Mouse (Mus musculus) heart, embryonic 12.5 days (tissue): ENCODE results near the gene Zfp658. TPM values are rescaled to one million over a fixed set of nuclear protein-coding genes. Genes with fewer than 3 reads are reported as not detected.

Experiments used
- polyA plus RNA-seq: library from polyadenylated mRNA; unstranded; fragments of >200 nt; fragmentation: Nextera tagmentation; extraction: Ambion mirVana; gene quantifications from 2 replicates; pipeline ENCODE4 v1.2.1, GENCODE M21; 2016

Zfp658 gene
- polyA plus RNA-seq, 1 experiment from 2014 or later: 1.5 TPM

Other genes starting within 250 kb of the Zfp658 start
- 10.6 and 11.3 TPM in 2 replicates for gene Zfp715, start 249.0 kb upstream of the Zfp658 start, polyA plus RNA-seq
- gene Siglecf, start 210.9 kb upstream of the Zfp658 start, polyA plus RNA-seq: 0.08 and 0.18 TPM in 2 replicates
- gene Siglecg, start 154.1 kb upstream of the Zfp658 start, polyA plus RNA-seq: not detected in 2 replicates
- 0.22 TPM in 1 of 2 replicates, not detected in the other for gene Lim2, start 134.6 kb upstream of the Zfp658 start, polyA plus RNA-seq
- 0.27 TPM in 1 of 2 replicates, not detected in the other for gene Nkg7, start 125.2 kb upstream of the Zfp658 start, polyA plus RNA-seq
- gene Cldnd2, start 121.5 kb upstream of the Zfp658 start, polyA plus RNA-seq: not detected in 2 replicates
- gene Etfb, start 118.2 kb upstream of the Zfp658 start, polyA plus RNA-seq: 460 and 473 TPM in 2 replicates
- gene Gm45233, start 118.1 kb upstream of the Zfp658 start, polyA plus RNA-seq: 0.46 TPM in 1 of 2 replicates, not detected in the other
- 2.1 and 2.4 TPM in 2 replicates for gene Vsig10l, start 99.1 kb upstream of the Zfp658 start, polyA plus RNA-seq
- 0.10 and 0.14 TPM in 2 replicates for gene Iglon5, start 72.2 kb upstream of the Zfp658 start, polyA plus RNA-seq
- not detected in 2 replicates for gene 4931406B18Rik, start 56.3 kb upstream of the Zfp658 start, polyA plus RNA-seq
- 0.30 and 0.52 TPM in 2 replicates for gene Cd33, start 17.8 kb upstream of the Zfp658 start, polyA plus RNA-seq
- gene Zfp719, start 17.4 kb downstream of the Zfp658 start, polyA plus RNA-seq: 8.5 and 8.6 TPM in 2 replicates
- gene Zfp819, start 44.9 kb downstream of the Zfp658 start, polyA plus RNA-seq: not detected in 2 replicates
- gene Ceacam18, start 72.5 kb downstream of the Zfp658 start, polyA plus RNA-seq: not detected in 2 replicates
- 0.19 and 0.27 TPM in 2 replicates for gene Siglece, start 97.9 kb downstream of the Zfp658 start, polyA plus RNA-seq
- 7.0 TPM in 2 replicates for gene Ctu1, start 109.8 kb downstream of the Zfp658 start, polyA plus RNA-seq
- gene Klk14, start 128.2 kb downstream of the Zfp658 start, polyA plus RNA-seq: not detected in 2 replicates
- gene Klk13, start 150.3 kb downstream of the Zfp658 start, polyA plus RNA-seq: 0.13 and 0.24 TPM in 2 replicates
- not detected in 2 replicates for gene Klk12, start 206.6 kb downstream of the Zfp658 start, polyA plus RNA-seq
- not detected in 2 replicates for gene Klk11, start 212.3 kb downstream of the Zfp658 start, polyA plus RNA-seq
- 0.23 TPM in 1 of 2 replicates, not detected in the other for gene Klk10, start 218.8 kb downstream of the Zfp658 start, polyA plus RNA-seq
- not detected in 2 replicates for gene Klk9, start 229.6 kb downstream of the Zfp658 start, polyA plus RNA-seq
- 24.4 and 25.0 TPM in 2 replicates for gene Klk8, start 235.3 kb downstream of the Zfp658 start, polyA plus RNA-seq
- gene Klk7, start 249.0 kb downstream of the Zfp658 start, polyA plus RNA-seq: 0.26 TPM in 1 of 2 replicates, not detected in the other